ENCODE assay signal across 14 mouse cellular contexts in the genomic region with DNA sequence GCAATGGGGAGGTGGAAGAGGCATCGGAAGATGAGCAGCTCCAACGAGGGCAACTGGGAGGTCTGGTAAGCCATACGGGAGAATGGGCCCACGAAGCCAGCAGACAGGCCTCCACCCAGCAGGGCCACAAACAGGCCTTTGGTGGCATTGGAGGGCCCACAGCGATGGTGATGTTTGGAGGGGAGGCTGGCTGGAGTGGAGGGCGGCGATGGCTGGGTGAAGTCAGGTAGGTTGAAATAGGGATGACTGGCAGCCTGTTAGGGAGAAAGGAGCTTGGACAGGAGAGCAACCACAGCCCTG. TPM values are rescaled to one million over a fixed set of nuclear protein-coding genes. Genes with fewer than 3 reads are reported as not detected.
A peak's percentile ranks its signal among the peaks of the same experiment; 100 is the strongest.
DNase-seq lines count a peak whose midpoint lies in the region; ATAC-seq and TF ChIP-seq lines count a peak whose summit lies in the region.
"Had no signal": no experiment of that assay in that cellular context is flagged by ENCODE, and none has a peak within 500 bp of the region (broad histone marks: within the 10 kb centered on the region; RNA-seq: fewer than 3 reads in every experiment).

No protein-coding gene starts in this region.

- H3K36me3 ChIP-seq in heart, embryonic 14.5 days (ENCODE audit: control insufficient read depth, insufficient read depth, low read length), result no peaks in the 10 kb centered on the region
- H3K36me3 ChIP-seq in heart, adult 2 months (ENCODE audit: control insufficient read depth, insufficient read depth, low read length), result peaks cover 5% of the 10 kb centered on the region
- no peaks in the 10 kb centered on the region for H3K36me3 ChIP-seq in embryonic facial prominence, embryonic 13.5 days
- H3K36me3 ChIP-seq in hindbrain, postnatal 0 days (ENCODE audit: insufficient read depth, low read length), result no peaks in the 10 kb centered on the region
- H3K36me3 ChIP-seq in midbrain, postnatal 0 days (ENCODE audit: insufficient read depth, low read length), result no peaks in the 10 kb centered on the region
- H3K36me3 ChIP-seq: heart, embryonic 15.5 days; limb, embryonic 13.5 days had no signal

- H3K27ac ChIP-seq in heart, embryonic 14.5 days (replicated peaks in 1 of 2; ENCODE audit: control insufficient read depth in 1 of 2, insufficient read depth in 1 of 2, low read depth in 2 of 2, low read length in 2 of 2), result no peak overlapping the region
- no peak overlapping the region for H3K27ac ChIP-seq in heart, adult 2 months
- H3K27ac ChIP-seq in embryonic facial prominence, embryonic 13.5 days, result peak overlapping the region; percentile 99; the same call in 1 of the 2 replicates
- H3K27ac ChIP-seq in hindbrain, postnatal 0 days, result peak overlapping the region; percentile 99
- peak overlapping the region; percentile 99; the same call in 1 of the 2 replicates for H3K27ac ChIP-seq in midbrain, postnatal 0 days (ENCODE audit: low read depth, low read length)
- H3K27ac ChIP-seq: macrophage had no signal

- H3K4me1 ChIP-seq in heart, embryonic 14.5 days (ENCODE audit: control insufficient read depth in 2 of 2, insufficient read depth in 2 of 2, low read length in 2 of 2), result peaks cover 9 to 33% of the 10 kb centered on the region in 2 experiments
- peaks cover 4% of the 10 kb centered on the region; the same call in 1 of the 2 replicates for H3K4me1 ChIP-seq in heart, adult 2 months (ENCODE audit: control insufficient read depth, insufficient read depth, low read length)
- peaks cover 35% of the 10 kb centered on the region for H3K4me1 ChIP-seq in embryonic facial prominence, embryonic 13.5 days
- peaks cover 25% of the 10 kb centered on the region for H3K4me1 ChIP-seq in hindbrain, postnatal 0 days (ENCODE audit: insufficient read depth, low read length)
- H3K4me1 ChIP-seq in midbrain, postnatal 0 days (ENCODE audit: insufficient read depth, low read length), result peaks cover 16% of the 10 kb centered on the region; the same call in 1 of the 2 replicates

- 89% methylated on average over 7 of the region's 7 CpGs for WGBS in heart, embryonic 14.5 days
- 98% methylated on average over 7 of the region's 7 CpGs for WGBS in heart, adult 2 months
- 96% methylated on average over 7 of the region's 7 CpGs for WGBS in embryonic facial prominence, embryonic 13.5 days
- 94% methylated on average over 7 of the region's 7 CpGs for WGBS in hindbrain, postnatal 0 days
- WGBS in midbrain, postnatal 0 days, result 87% methylated on average over 7 of the region's 7 CpGs

- intact Hi-C loops in heart, adult 2 months (cut with DNase I), result no loop called here

- no peaks in the 10 kb centered on the region for H3K9me3 ChIP-seq in heart, embryonic 14.5 days (ENCODE audit: control insufficient read depth, low read length)
- H3K9me3 ChIP-seq in embryonic facial prominence, embryonic 13.5 days, result no peaks in the 10 kb centered on the region
- H3K9me3 ChIP-seq in hindbrain, postnatal 0 days (ENCODE audit: low read length), result no peaks in the 10 kb centered on the region
- H3K9me3 ChIP-seq in midbrain, postnatal 0 days (ENCODE audit: low read length), result no peaks in the 10 kb centered on the region
- H3K9me3 ChIP-seq: heart, embryonic 15.5 days; limb, embryonic 13.5 days had no signal

- H3K79me2 ChIP-seq in heart, adult 2 months (replicated peaks; ENCODE audit: control insufficient read depth, insufficient read depth, low read length), result no peaks in the 10 kb centered on the region

- no peak for ATAC-seq in heart, embryonic 14.5 days (ENCODE audit: insufficient number of reproducible peaks, insufficient read depth, low FRiP score, low read depth)
- ATAC-seq in embryonic facial prominence, embryonic 13.5 days (ENCODE audit: insufficient number of reproducible peaks, insufficient read depth, low FRiP score, low TSS enrichment, low read depth), result no peak
- ATAC-seq in hindbrain, postnatal 0 days, result no peak
- ATAC-seq in midbrain, postnatal 0 days (ENCODE audit: low FRiP score), result no peak

- H3K4me3 ChIP-seq in heart, embryonic 14.5 days (ENCODE audit: control insufficient read depth in 1 of 2, insufficient read depth in 1 of 2, low read depth in 1 of 2, low read length in 2 of 2), result no peak overlapping the region
- no peak overlapping the region for H3K4me3 ChIP-seq in heart, adult 2 months
- no peak overlapping the region for H3K4me3 ChIP-seq in embryonic facial prominence, embryonic 13.5 days
- H3K4me3 ChIP-seq in hindbrain, postnatal 0 days (ENCODE audit: low read length), result no peak overlapping the region
- H3K4me3 ChIP-seq in midbrain, postnatal 0 days (ENCODE audit: low read depth, low read length), result no peak overlapping the region
- H3K4me3 ChIP-seq: heart, embryonic 15.5 days had no signal

- TF ChIP-seq EP300 in heart, adult 2 months (IDR thresholded peaks at IDR 0.05; ENCODE audit: insufficient read depth, low read depth, low read length), result no peak

- no peak for TF ChIP-seq CTCF in heart, adult 2 months (IDR thresholded peaks at IDR 0.05)
- TF ChIP-seq CTCF in hindbrain, postnatal 0 days (IDR thresholded peaks at IDR 0.05; ENCODE audit: low read depth), result no peak
- TF ChIP-seq CTCF in midbrain, postnatal 0 days (IDR thresholded peaks at IDR 0.05), result no peak

- no peak for DNase-seq in heart, adult 2 months
- DNase-seq in hindbrain, postnatal 0 days (ENCODE audit: low spot score), result no peak
- no peak for DNase-seq in midbrain, postnatal 0 days (ENCODE audit: low spot score)
- DNase-seq in thymus, postnatal 36 days, result no peak
- no peak for DNase-seq in kidney, adult 8-10 months
- DNase-seq: kidney, adult 11 months had no signal

- 0 out of 2 replicates have a peak overlapping the region, but pooled peaks have one; percentile 84 for H3K9ac ChIP-seq in heart, embryonic 14.5 days (ENCODE audit: low read length)
- H3K9ac ChIP-seq in heart, adult 2 months (ENCODE audit: low read depth, low read length), result no peak overlapping the region
- no peak overlapping the region; the same call in 1 of the 2 replicates for H3K9ac ChIP-seq in embryonic facial prominence, embryonic 13.5 days
- H3K9ac ChIP-seq in hindbrain, postnatal 0 days (replicated peaks; ENCODE audit: low read length), result no peak overlapping the region
- no peak overlapping the region for H3K9ac ChIP-seq in midbrain, postnatal 0 days (replicated peaks; ENCODE audit: low read length, poor library complexity, severe bottlenecking)

- H3K27me3 ChIP-seq in heart, embryonic 14.5 days (ENCODE audit: control insufficient read depth, insufficient read depth, low read length), result no peaks in the 10 kb centered on the region
- no peaks in the 10 kb centered on the region for H3K27me3 ChIP-seq in heart, adult 2 months (ENCODE audit: control insufficient read depth, insufficient read depth, low read length)
- H3K27me3 ChIP-seq in embryonic facial prominence, embryonic 13.5 days, result no peaks in the 10 kb centered on the region
- no peaks in the 10 kb centered on the region for H3K27me3 ChIP-seq in hindbrain, postnatal 0 days (ENCODE audit: insufficient read depth, low read length)
- no peaks in the 10 kb centered on the region for H3K27me3 ChIP-seq in midbrain, postnatal 0 days (ENCODE audit: insufficient read depth, low read length)
- H3K27me3 ChIP-seq: heart, embryonic 15.5 days; limb, embryonic 13.5 days had no signal

- H3K4me2 ChIP-seq in heart, embryonic 14.5 days (ENCODE audit: low read length), result no peak overlapping the region
- H3K4me2 ChIP-seq in embryonic facial prominence, embryonic 13.5 days, result 0 out of 2 replicates have a peak overlapping the region, but pooled peaks have one; percentile 85
- H3K4me2 ChIP-seq in hindbrain, postnatal 0 days (ENCODE audit: low read depth, low read length), result no peak overlapping the region
- H3K4me2 ChIP-seq in midbrain, postnatal 0 days (ENCODE audit: low read depth, low read length, poor library complexity, severe bottlenecking), result no peak overlapping the region

- no peak for TF ChIP-seq POLR2A in heart, adult 2 months (IDR thresholded peaks at IDR 0.05; ENCODE audit: insufficient read depth, low read depth, low read length)

RNA-seq across cellular contexts. Expression of gene Slc35g3, which starts 0.9 kb away (rescaled TPM):
- 0.13 TPM in 1 of 2 replicates, not detected in the other for polyA plus RNA-seq in heart, embryonic 14.5 days (2014; fragmentation: Nextera tagmentation; extraction: Ambion mirVana)
- not detected for total RNA-seq in heart, adult 2 months (2021)
- 0.35 TPM in 1 of 2 replicates, not detected in the other for polyA plus RNA-seq in heart, adult 2 months (2012; rRNA removed)
- polyA plus RNA-seq in embryonic facial prominence, embryonic 13.5 days (2015; fragmentation: Nextera tagmentation; extraction: Ambion mirVana), result not detected in 2 replicates
- total RNA-seq in hindbrain, postnatal 0 days (2014; rRNA removed), result 0.72 TPM in 1 of 2 replicates, not detected in the other
- polyA plus RNA-seq in hindbrain, postnatal 0 days (2015; fragmentation: Nextera tagmentation; extraction: Ambion mirVana), result 0.11 and 0.15 TPM in 2 replicates
- total RNA-seq in midbrain, postnatal 0 days (2014; rRNA removed), result not detected in 2 replicates
- 0.23 and 0.26 TPM in 2 replicates for polyA plus RNA-seq in midbrain, postnatal 0 days (2015; fragmentation: Nextera tagmentation; extraction: Ambion mirVana)
- total RNA-seq: adrenal gland, postnatal 4 days; layer of hippocampus, adult 8-10 months had no signal
- polyA plus RNA-seq: embryonic facial prominence, embryonic 14.5 days; limb, embryonic 13.5 days; macrophage had no signal

RNA-seq across cellular contexts. Expression of gene Polr2a, which starts 2.4 kb away (rescaled TPM):
- 19.9 and 20.1 TPM in 2 replicates for polyA plus RNA-seq in heart, embryonic 14.5 days (2014; fragmentation: Nextera tagmentation; extraction: Ambion mirVana)
- total RNA-seq in heart, adult 2 months (2021), result 10 to 100 TPM; 25.3 to 30.4 TPM
- polyA plus RNA-seq in heart, adult 2 months (2012; rRNA removed), result 15.6 and 20.2 TPM in 2 replicates
- 27.3 and 31.3 TPM in 2 replicates for polyA plus RNA-seq in embryonic facial prominence, embryonic 13.5 days (2015; fragmentation: Nextera tagmentation; extraction: Ambion mirVana)
- 18.3 and 18.8 TPM in 2 replicates for total RNA-seq in hindbrain, postnatal 0 days (2014; rRNA removed)
- polyA plus RNA-seq in hindbrain, postnatal 0 days (2015; fragmentation: Nextera tagmentation; extraction: Ambion mirVana), result 9.1 and 10.5 TPM in 2 replicates
- total RNA-seq in midbrain, postnatal 0 days (2014; rRNA removed), result 16.9 and 25.1 TPM in 2 replicates
- 9.0 and 10.2 TPM in 2 replicates for polyA plus RNA-seq in midbrain, postnatal 0 days (2015; fragmentation: Nextera tagmentation; extraction: Ambion mirVana)

RNA-seq across cellular contexts. Expression of gene Zbtb4, which starts 4.9 kb away (rescaled TPM):
- polyA plus RNA-seq in heart, embryonic 14.5 days (2014; fragmentation: Nextera tagmentation; extraction: Ambion mirVana), result 3.7 TPM in 2 replicates
- 10 to 100 TPM; 42.9 to 47.9 TPM for total RNA-seq in heart, adult 2 months (2021)
- polyA plus RNA-seq in heart, adult 2 months (2012; rRNA removed), result 19.8 and 25.4 TPM in 2 replicates
- 3.5 and 4.8 TPM in 2 replicates for polyA plus RNA-seq in embryonic facial prominence, embryonic 13.5 days (2015; fragmentation: Nextera tagmentation; extraction: Ambion mirVana)
- total RNA-seq in hindbrain, postnatal 0 days (2014; rRNA removed), result 39.2 and 39.9 TPM in 2 replicates
- polyA plus RNA-seq in hindbrain, postnatal 0 days (2015; fragmentation: Nextera tagmentation; extraction: Ambion mirVana), result 4.6 and 4.9 TPM in 2 replicates
- total RNA-seq in midbrain, postnatal 0 days (2014; rRNA removed), result 31.5 and 34.3 TPM in 2 replicates
- polyA plus RNA-seq in midbrain, postnatal 0 days (2015; fragmentation: Nextera tagmentation; extraction: Ambion mirVana), result 4.4 and 5.0 TPM in 2 replicates

RNA-seq across cellular contexts. Expression of gene Chrnb1, which starts 34.9 kb away (rescaled TPM):
- polyA plus RNA-seq in heart, embryonic 14.5 days (2014; fragmentation: Nextera tagmentation; extraction: Ambion mirVana), result 5.5 and 5.8 TPM in 2 replicates
- total RNA-seq in heart, adult 2 months (2021), result 1 to 10 TPM; 4.1 TPM
- 10.3 and 16.4 TPM in 2 replicates for polyA plus RNA-seq in heart, adult 2 months (2012; rRNA removed)
- 5.4 and 5.7 TPM in 2 replicates for polyA plus RNA-seq in embryonic facial prominence, embryonic 13.5 days (2015; fragmentation: Nextera tagmentation; extraction: Ambion mirVana)
- 1.5 TPM in 1 of 2 replicates, not detected in the other for total RNA-seq in hindbrain, postnatal 0 days (2014; rRNA removed)
- polyA plus RNA-seq in hindbrain, postnatal 0 days (2015; fragmentation: Nextera tagmentation; extraction: Ambion mirVana), result 0.85 and 1.5 TPM in 2 replicates
- 1.5 and 1.6 TPM in 2 replicates for total RNA-seq in midbrain, postnatal 0 days (2014; rRNA removed)
- polyA plus RNA-seq in midbrain, postnatal 0 days (2015; fragmentation: Nextera tagmentation; extraction: Ambion mirVana), result 1.1 TPM in 2 replicates
- polyA plus RNA-seq: macrophage had no signal

RNA-seq across cellular contexts. Expression of gene Fgf11, which starts 40.8 kb away (rescaled TPM):
- 2.0 and 2.1 TPM in 2 replicates for polyA plus RNA-seq in heart, embryonic 14.5 days (2014; fragmentation: Nextera tagmentation; extraction: Ambion mirVana)
- 1 to 10 TPM; 1.9 to 2.5 TPM for total RNA-seq in heart, adult 2 months (2021)
- polyA plus RNA-seq in heart, adult 2 months (2012; rRNA removed), result 3.3 and 4.3 TPM in 2 replicates
- polyA plus RNA-seq in embryonic facial prominence, embryonic 13.5 days (2015; fragmentation: Nextera tagmentation; extraction: Ambion mirVana), result 3.6 TPM in 2 replicates
- total RNA-seq in hindbrain, postnatal 0 days (2014; rRNA removed), result 19.1 and 19.2 TPM in 2 replicates
- polyA plus RNA-seq in hindbrain, postnatal 0 days (2015; fragmentation: Nextera tagmentation; extraction: Ambion mirVana), result 3.8 and 4.4 TPM in 2 replicates
- 12.7 and 16.4 TPM in 2 replicates for total RNA-seq in midbrain, postnatal 0 days (2014; rRNA removed)
- polyA plus RNA-seq in midbrain, postnatal 0 days (2015; fragmentation: Nextera tagmentation; extraction: Ambion mirVana), result 2.6 and 2.8 TPM in 2 replicates

Comparison
In these comparisons a context has a peak if more than half of its experiments do, and no peak if none do; other contexts are left out.
1. H3K27ac ChIP-seq: peak in embryonic facial prominence, embryonic 13.5 days (single experiment), hindbrain, postnatal 0 days (single experiment) and midbrain, postnatal 0 days (single experiment); none in heart, embryonic 14.5 days (0 of 2) and heart, adult 2 months (single experiment).